Mouse (Mus musculus) brain, adult 2 months (tissue): ENCODE data around the gene Trnt1.

ENCODE experiments used
- DNase-seq: peaks from one replicate; pipeline ENCODE4 v3.0.0; 2011; ENCODE audit warnings: low read depth, low spot score

Gene Trnt1

GRCm38 (mm10) chr6:106768640-106769289 is at the start of gene Trnt1:
Gene Trnt1 (plus strand): TSS chr6:106769120.
- peak; percentile 99 for DNase-seq

DNA sequence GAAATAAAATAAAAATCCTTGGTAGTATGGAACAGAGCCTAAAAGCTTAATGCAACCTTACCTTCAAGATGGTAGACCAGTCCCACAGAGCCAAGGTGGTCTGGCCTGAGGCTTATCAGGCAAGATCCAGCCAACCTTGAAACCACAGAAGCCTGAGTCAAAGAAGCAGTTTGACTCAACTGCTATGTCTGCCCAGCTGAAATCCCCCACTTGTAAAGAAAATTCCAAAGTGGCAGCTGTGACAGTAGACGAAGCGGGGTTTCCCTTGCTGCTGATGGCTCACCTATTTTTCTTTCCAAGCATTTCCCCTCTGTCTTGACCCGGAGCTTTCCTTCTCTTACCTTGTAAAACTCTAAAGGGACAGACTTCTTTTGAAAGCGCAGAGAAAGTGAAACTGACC is 43.3 kb upstream of the Trnt1 start:
- DNase-seq = no peak

DNA sequence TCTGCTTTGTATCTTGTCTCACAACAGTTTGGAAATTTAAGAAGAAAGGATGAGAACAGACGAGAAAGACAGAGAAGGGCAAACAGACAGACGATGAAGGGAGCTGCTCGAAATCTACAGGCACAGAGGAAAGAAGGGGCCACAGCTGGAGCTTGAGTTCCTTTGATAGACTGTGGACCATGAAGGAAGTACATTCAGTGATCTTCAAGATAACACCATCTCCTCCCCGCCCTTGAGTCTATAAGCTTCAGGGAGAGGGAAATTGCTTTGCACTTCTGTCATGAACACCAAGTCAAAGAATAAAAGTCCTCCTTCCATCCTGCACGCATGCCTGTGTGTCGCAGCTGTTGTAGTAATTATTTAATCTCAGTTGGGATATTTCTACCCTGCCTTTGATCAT is 42.8 kb upstream of the Trnt1 start:
- DNase-seq = no peak

- DNase-seq = no peak
Observed at GRCm38 (mm10) chr6:106727703-106728102, 41.2 kb upstream of the Trnt1 start.

DNA sequence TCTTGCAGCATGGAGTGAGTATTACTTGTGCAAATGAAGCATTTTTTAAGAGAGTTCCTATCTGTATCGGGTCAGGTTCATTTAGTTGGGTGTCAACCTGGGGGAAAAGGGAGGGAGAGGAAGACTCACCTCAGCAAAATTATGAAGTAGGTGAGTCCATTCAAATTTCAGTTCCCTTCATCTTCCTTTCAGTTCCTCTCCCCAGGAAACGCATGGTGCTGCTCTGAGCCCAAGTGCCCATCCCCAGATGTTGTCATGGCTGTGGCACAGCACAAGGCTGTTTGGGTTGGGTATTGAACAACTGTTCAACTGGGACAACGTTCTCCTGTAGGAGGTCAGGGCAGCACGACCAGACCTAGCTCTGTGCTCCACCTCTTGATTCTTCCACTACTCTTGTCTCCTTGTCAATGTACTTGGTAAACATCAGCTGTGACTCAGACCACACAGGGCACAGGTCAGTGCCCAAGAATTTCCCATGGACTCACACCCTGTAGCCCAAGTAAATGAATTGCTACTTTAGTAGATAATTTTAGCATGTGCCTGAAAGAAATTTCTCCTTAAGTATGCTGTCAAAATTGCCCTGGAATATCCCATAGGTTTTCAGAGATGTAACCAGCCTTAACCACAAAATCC is 39.1 kb upstream of the Trnt1 start:
- no peak for DNase-seq

DNA sequence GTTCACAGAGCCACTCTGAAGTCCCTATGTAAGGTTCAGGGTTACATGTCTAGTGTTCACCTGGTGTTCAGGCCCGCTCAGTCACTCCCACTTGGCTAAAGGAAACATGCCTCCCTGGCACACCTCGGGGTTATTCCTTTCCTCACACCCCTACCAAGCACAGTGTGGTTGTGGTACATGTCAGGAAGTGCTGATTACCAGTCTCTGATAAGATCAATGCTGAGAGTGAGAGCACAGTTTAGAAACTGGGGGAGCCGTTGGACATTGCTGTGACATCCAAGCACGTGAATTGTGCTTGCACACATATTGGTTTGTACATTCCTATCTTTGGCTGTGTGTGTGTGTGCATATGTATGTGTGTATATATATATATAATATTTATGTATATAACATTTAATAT is 36.4 kb upstream of the Trnt1 start:
- DNase-seq = no peak

- no peak for DNase-seq
Observed at GRCm38 (mm10) chr6:106738229-106738628, 30.7 kb upstream of the Trnt1 start.

DNA sequence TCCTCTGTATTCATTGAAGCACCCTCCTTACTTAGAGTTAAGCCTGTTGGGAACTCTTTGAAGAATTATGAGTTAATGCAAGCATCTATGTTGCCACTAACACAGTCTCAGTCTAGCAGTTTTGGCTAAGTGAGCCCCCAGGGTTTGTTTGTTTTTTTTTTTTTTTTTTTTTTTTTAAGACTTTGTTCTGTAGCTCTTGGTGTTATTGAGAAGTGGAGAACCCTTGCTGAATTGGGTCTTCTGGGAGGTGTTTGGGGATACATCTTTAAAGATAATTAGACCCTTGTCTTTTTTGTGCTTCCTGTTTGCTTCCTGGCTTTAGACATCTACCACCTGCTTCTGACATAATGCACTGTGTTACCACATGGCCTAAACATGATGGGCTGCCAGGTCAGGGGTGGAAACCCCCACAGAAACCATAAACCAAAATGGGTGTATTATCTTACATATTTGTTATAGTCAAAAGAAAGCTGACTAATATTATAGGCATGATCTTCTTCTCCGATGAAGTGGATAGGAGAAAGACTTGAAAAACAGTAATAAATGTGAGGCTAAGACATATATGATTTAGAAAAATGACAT is 28.6 kb upstream of the Trnt1 start:
- DNase-seq = no peak

DNA sequence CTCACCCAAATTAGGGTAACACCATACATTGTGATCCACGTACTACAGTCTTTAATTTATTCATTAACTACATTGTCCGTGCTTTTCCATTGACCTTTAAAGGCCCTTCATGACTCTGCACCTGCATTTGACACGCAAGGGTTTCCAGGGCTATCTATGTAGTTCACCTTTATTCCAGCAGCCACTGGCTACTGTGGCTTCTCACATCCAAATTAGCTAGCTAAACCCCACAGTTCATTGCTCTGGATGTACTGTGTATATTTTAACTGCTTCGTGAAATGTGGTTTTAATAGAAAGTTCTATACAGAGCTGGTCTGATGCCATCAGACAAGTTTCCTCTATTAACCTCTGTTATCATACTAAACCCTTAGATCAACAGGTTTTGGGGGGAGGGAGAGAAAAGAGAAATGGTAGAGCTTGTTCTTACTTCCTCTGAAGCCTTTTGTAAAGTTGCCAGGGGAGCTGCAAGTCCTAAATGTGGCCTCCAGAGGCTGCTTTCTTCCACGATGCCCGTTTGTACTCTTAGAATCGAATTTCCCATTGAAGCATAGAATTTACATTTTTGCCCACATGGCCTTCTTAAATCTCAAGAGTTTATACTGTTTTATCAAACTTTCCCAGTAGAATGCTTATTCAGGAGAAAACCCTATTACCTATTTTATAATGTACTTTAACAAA is 25.2 kb upstream of the Trnt1 start:
- DNase-seq = no peak

DNA sequence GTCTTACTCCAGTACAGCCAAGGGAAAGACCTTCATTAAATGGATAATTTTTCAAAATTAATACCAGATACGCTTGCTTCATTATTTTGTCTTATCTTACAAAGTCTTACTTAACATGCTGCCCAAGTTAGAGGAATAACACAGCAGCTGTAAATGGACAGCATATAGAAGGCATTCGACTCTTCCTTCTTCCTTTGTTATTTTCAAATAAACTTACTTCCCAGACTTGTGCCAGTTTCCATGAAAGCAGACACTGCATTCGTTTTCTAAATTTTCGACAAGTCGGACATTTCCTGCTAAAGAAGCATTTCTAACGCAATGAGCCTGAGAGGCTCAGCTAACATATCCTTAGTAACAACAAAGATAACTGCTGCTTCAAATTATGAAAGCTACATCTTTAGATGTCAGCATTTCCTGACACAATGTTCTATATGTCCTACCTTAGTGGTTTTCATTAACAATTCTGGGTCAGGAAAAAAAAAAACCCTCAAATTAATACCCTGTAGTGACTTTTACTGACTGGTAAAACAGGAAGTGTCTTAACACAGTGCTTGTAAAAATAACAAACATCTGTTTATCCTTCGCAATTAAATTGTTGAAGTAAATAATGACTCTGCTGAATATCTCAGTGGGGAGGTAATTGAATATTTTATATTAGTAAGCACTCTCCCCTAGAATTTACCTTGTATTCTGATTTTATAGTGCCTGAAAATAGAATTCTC is 23.1 kb upstream of the Trnt1 start:
- DNase-seq = no peak

DNA sequence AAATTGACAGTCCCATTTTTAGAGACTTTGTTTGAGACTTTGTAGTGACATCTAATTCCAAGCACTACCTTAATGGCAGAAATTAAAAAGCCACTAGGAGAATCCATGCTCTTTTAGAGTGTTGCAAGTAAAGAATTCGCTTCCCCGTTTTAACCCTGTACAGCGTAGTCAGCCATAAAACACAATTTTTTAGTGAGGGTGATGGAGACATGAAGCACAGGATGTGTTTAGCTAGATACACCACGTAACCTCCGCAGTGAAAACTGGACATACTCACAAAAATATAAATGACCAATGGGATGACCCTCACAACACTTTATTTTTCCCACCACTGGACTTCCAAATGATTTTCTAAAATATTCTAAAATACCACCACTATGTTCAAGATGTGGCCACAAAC is 21.7 kb upstream of the Trnt1 start:
- DNase-seq = no peak

DNA sequence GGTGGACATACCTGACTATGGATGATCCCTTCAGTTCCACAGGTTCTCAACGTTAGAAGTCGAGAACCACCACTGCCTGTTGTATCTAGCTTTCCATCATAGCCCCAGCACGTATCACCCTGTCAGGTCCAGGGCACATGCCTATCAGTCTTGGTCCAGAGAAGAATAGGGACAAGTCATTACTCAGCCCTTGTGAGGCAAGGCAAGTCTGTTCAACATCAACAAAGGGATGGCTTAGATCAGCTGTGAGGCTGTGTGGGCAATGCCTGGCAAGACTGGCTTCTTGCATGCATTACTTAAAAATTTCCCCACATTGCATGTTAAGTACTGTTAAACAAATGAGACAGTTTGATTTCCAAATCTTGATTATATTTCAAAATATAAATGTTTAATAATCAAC is 21.1 kb upstream of the Trnt1 start:
- DNase-seq = no peak

DNA sequence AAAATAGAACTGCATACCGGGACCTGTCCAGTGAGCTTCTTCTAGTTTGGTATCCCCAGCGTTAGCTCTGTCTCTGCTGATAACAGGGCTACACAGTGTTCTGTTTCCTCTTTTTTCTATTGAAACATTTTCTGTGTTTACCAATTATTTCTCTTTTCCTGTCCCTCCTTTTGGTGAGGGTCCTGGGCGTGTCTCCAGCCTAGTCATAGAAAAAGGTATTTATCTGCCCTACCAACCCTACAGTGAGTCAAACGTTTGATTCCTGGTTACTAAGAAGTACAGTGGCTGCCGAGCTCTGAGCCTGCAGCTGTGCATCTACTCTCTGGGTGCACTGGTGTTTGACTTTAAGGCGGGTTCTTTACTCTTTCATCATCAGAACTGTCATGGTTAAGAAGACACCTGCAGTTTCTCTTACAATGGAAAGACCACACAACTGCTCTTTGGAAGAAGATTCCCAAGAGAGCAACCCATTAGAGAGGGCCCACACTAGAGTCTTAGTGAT is 20.0 kb upstream of the Trnt1 start, which contains the start of gene Il5ra:
TSS of gene Il5ra (minus strand) at position 151 of the 502 bp plus-strand sequence.
- no peak for DNase-seq

DNA sequence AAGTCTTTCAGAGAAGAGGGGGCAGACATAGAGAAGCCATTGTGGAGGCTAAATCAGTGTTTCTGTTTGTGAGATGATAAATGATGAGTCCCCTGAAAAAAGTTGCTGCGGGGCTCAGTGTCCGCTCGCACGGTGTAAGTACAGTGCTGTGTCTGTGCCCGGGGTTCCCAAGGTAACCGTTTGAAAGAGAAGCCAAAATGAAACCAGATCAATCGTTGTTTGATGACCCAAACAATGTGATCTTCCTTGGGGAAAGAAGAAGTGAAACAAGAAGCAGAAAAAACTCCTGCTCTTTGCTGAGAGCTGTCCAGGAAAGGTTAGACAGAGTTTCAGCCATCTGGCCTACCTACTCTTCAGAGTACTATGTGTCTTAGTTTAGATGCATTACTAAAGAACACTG is 18.6 kb upstream of the Trnt1 start:
- DNase-seq = no peak

DNA sequence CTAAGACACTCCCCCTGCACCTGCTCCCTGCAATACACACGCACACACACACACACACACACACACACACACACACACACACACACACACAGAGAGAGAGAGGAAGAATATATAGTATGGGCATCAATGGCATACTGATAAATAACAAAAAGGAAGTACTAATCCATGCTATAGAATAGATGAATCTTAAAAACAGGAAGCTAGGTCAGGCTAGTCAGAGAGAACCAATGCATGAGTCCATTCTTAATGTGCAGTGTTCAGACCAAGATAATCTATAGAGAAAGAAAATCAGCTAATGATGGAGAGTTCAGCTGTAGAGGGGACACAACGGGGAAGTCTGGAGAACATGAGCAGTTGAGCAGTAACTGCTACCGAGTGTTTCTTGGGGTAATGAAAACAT is 10.6 kb upstream of the Trnt1 start:
- no peak for DNase-seq

DNA sequence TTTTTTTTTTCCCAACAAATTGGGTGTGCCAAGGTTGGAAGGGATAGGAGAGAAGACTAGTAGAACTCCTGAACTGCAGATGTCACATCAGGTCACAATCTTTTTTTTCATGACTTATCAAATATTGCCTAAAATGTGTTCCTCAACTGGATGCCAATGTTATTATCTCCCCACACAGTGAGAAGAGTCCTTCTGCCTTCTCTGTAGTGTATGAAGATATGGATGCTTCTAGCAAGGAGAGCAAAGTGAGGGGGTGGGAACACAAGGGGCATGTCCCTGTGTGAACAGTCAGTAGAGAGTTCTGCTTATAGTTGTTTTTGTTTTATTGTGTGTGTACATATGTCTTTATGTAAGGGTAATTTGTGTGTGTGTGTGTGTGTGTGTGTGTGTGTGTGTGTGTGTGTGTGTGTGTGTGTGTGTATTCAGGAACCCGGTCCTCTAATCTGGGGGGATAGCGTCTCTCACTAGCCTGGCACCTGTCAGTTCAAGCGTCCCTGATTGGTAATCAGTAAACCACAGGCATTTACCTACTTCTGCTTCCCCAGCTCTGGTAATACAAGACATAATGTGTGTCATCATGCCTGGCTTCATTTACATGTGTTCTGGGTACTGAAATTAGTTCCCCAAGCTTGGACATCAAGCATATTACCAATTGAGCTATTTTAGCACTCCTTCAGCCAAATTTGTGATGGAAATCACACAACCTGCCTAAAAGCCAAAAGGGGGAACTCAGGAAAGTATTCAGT is 8.3 kb upstream of the Trnt1 start:
- no peak for DNase-seq

GRCm38 (mm10) chr6:106761486-106761885 is 7.4 kb upstream of the Trnt1 start:
- no peak for DNase-seq

DNA sequence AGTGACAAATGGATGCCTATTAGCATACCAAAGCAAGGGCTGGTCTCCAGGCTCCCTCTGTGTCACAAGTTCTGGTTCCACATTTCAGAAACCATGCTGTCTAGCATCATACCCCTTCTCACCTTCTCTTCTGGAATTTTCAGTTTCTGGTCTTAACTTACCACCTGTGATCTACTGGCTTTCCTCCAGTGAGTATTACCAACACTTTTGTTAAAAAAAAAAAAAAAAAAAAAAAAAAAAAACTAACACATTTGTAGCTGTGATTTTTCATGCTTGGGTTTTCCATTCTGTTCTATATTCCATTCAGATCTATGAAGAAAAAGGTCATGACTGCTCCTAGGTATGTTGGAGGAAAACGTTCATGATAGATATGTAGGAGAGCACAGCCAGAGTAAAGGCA is 3.0 kb upstream of the Trnt1 start:
- DNase-seq = no peak

- DNase-seq = no peak
Observed at GRCm38 (mm10) chr6:106766774-106767173, 2.1 kb upstream of the Trnt1 start.

DNA sequence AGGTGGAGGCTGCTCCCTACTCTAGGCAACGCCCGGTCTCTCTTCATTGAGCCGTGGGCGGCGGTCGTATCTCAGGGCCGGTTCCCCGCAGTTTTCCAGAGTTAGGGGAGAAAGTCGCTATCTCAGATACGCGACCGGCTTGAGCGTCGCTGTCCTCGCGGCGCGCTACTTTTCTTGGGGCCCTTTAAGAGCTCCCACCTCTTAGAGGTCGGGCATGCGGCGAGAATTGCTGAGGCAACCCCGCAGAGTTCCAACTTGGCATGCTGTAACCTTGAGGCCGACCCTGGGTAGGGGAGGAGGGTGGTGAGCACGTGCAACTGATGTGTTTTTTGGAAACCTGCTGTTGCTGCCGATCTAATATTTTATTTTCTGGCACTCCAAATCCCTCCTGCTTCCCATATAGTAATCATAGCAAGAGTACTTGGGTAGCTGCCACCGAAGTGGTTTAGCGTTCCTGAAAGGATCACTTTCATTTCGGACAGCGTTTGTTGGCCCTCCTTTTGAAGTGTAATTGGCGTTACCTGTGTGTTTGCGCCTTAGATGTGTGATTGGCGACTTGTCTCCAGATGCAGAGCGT is 458 bp downstream of the Trnt1 start:
- peak; percentile 34 for DNase-seq

DNA sequence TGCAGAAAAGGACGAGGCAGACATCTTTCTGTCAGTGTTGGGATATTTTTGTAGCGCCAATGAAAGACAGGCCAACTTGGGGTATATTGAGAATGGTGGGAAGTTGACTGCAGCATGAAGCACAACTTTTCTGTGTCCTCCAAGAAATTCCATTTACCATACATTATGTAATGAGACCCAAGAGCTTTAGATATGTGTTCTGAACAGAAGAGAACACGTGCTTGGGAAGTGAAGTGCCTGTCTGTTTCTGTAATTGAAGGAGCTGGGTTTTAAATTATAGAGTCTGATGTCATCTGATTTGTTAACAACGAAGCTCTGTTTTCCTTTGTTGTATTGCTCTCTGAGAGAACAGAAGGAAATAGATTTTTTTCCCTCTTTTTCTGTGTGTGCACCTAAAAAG is 1.1 kb downstream of the Trnt1 start:
- DNase-seq = peak; percentile 32
